Mouse (Mus musculus) midbrain, embryonic 14.5 days (tissue): ENCODE measurements around the gene Tyk2. TPM values are rescaled to one million over a fixed set of nuclear protein-coding genes. Genes with fewer than 3 reads are reported as not detected.

Source experiments
- ATAC-seq: fragments of 200-750 bp; cut with Nextera tagmentation; 2 replicates; pipeline ENCODE4 v1.8.0; 2017; ENCODE audit warnings: moderate number of reproducible peaks, moderate library complexity; ENCODE audit not compliant: low FRiP score, low TSS enrichment
- DNase-seq: peaks from one replicate; pipeline ENCODE4 v3.0.0-alpha.2; 2015
- H3K27ac ChIP-seq: fragments of 300-500 bp; sonication (generic); replicated peaks from 2 replicates; pipeline ENCODE4 v1.5.1; 2014; ENCODE audit warnings: mild to moderate bottlenecking, low read depth, low read length, moderate library complexity
- H3K27me3 ChIP-seq: fragments of 300-500 bp; sonication (generic); 2 replicates; pipeline ENCODE4 v1.6.1; 2014; ENCODE audit warnings: low read length, control low read depth, mixed read lengths; ENCODE audit not compliant: control insufficient read depth, insufficient read depth
- H3K36me3 ChIP-seq: fragments of 300-500 bp; sonication (generic); 2 replicates; pipeline ENCODE4 v1.6.1; 2014; ENCODE audit warnings: low read length, control low read depth; ENCODE audit not compliant: control insufficient read depth, insufficient read depth
- H3K4me1 ChIP-seq: fragments of 300-500 bp; sonication (generic); 2 replicates; pipeline ENCODE4 v1.6.1; 2014; ENCODE audit warnings: mild to moderate bottlenecking, antibody characterized with exemption, low read length, control low read depth; ENCODE audit not compliant: control insufficient read depth, insufficient read depth
- H3K4me2 ChIP-seq: fragments of 300-500 bp; sonication (generic); 2 replicates; pipeline ENCODE4 v1.6.1; 2014; ENCODE audit warnings: mild to moderate bottlenecking, low read length, moderate library complexity
- H3K4me3 ChIP-seq: fragments of 300-500 bp; sonication (generic); replicated peaks from 2 replicates; pipeline ENCODE4 v1.5.1; 2014; ENCODE audit warnings: low read depth, low read length
- H3K9ac ChIP-seq: fragments of 300-500 bp; sonication (generic); replicated peaks from 2 replicates; pipeline ENCODE4 v1.6.1; 2014; ENCODE audit warnings: mild to moderate bottlenecking, low read length, moderate library complexity
- H3K9me3 ChIP-seq: fragments of 300-500 bp; sonication (generic); 2 replicates; pipeline ENCODE4 v1.6.1; 2016; ENCODE audit warnings: low read length, control low read depth, mixed read lengths; ENCODE audit not compliant: control insufficient read depth
- WGBS: fragments of 180-500 bp; shearing (Covaris S2); extraction: QIAGEN DNeasy Blood & Tissue Kit; methylation state at CpG from one replicate; pipeline ENCODE4 v1.1.7; 2014; 5-methylcytosine and 5-hydroxymethylcytosine counted together
- polyA plus RNA-seq: library from polyadenylated mRNA; unstranded; fragments of >200 nt; fragmentation: Nextera tagmentation; extraction: Ambion mirVana; gene quantifications from 2 replicates; pipeline ENCODE4 v1.2.1, GENCODE M21; 2014

The Tyk2 gene
- polyA plus RNA-seq, 1 experiment from 2014 or later, result 8.5 TPM

GRCm38 (mm10) chr9:21114190-21114589 lies 16.9 kb downstream of the Tyk2 start:
- H3K4me1 ChIP-seq, result no peaks in the 10 kb centered on the region
- ATAC-seq (no peak), DNase-seq (no peak)
- H3K4me3 ChIP-seq, result no peak overlapping the region
- H3K4me2 ChIP-seq, result no peak overlapping the region
- no peak overlapping the region for H3K9ac ChIP-seq
- 88% methylated on average over 7 of the region's 7 CpGs for WGBS
- H3K27ac ChIP-seq, result no peak overlapping the region
- H3K36me3 ChIP-seq, result peaks cover 4% of the 10 kb centered on the region; the same call in 1 of the 2 replicates
- H3K27me3 ChIP-seq, result no peaks in the 10 kb centered on the region
- H3K9me3 ChIP-seq, result no peaks in the 10 kb centered on the region

- no peak overlapping the region for H3K4me3 ChIP-seq
- H3K27me3 ChIP-seq, result no peaks in the 10 kb centered on the region
- H3K4me1 ChIP-seq, result no peaks in the 10 kb centered on the region
- no peak for ATAC-seq
- H3K36me3 ChIP-seq, result peaks cover 7% of the 10 kb centered on the region; the same call in 1 of the 2 replicates
- H3K4me2 ChIP-seq, result no peak overlapping the region
- no peak overlapping the region for H3K27ac ChIP-seq
- WGBS, result 91% methylated on average over 6 of the region's 6 CpGs
- no peak overlapping the region for H3K9ac ChIP-seq
- no peaks in the 10 kb centered on the region for H3K9me3 ChIP-seq
- no peak for DNase-seq
Observed at GRCm38 (mm10) chr9:21113751-21114150, 17.3 kb downstream of the Tyk2 start.

GRCm38 (mm10) chr9:21107607-21108237 lies 23.3 kb downstream of the Tyk2 start:
- Histone ChIP-seq H3K27ac (no peak overlapping the region), H3K9me3 (no peaks in the 10 kb centered on the region), H3K9ac (no peak overlapping the region), H3K4me1 (no peaks in the 10 kb centered on the region), H3K4me2 (no peak overlapping the region), H3K27me3 (no peaks in the 10 kb centered on the region), H3K4me3 (no peak overlapping the region), H3K36me3 (0 out of 2 replicates have a peak, but pooled peaks cover 10% of the 10 kb centered on the region)
- ATAC-seq (no peak), DNase-seq (no peak)
- WGBS, result 40% methylated on average over 23 of the region's 23 CpGs

- Histone ChIP-seq H3K4me2 (no peak overlapping the region), H3K9me3 (no peaks in the 10 kb centered on the region), H3K4me1 (no peaks in the 10 kb centered on the region), H3K27ac (no peak overlapping the region), H3K36me3 (0 out of 2 replicates have a peak, but pooled peaks cover 10% of the 10 kb centered on the region), H3K4me3 (no peak overlapping the region), H3K27me3 (no peaks in the 10 kb centered on the region), H3K9ac (no peak overlapping the region)
- no peak for ATAC-seq
- WGBS, result 79% methylated on average over 5 of the region's 5 CpGs
- no peak for DNase-seq
Observed at GRCm38 (mm10) chr9:21105760-21106564, 25.1 kb downstream of the Tyk2 start.

GRCm38 (mm10) chr9:21104814-21105213 lies 26.2 kb downstream of the Tyk2 start:
- no peak for ATAC-seq
- Histone ChIP-seq H3K4me1 (no peaks in the 10 kb centered on the region), H3K27ac (no peak overlapping the region), H3K4me2 (no peak overlapping the region), H3K27me3 (no peaks in the 10 kb centered on the region), H3K4me3 (no peak overlapping the region), H3K36me3 (0 out of 2 replicates have a peak, but pooled peaks cover 10% of the 10 kb centered on the region), H3K9ac (no peak overlapping the region), H3K9me3 (no peaks in the 10 kb centered on the region)
- no peak for DNase-seq
- 87% methylated on average over 6 of the region's 6 CpGs for WGBS

- WGBS, result 95% methylated on average over 2 of the region's 2 CpGs
- no peak overlapping the region for H3K9ac ChIP-seq
- no peak for DNase-seq
- H3K4me2 ChIP-seq, result no peak overlapping the region
- no peak overlapping the region for H3K4me3 ChIP-seq
- no peaks in the 10 kb centered on the region for H3K27me3 ChIP-seq
- no peaks in the 10 kb centered on the region for H3K4me1 ChIP-seq
- H3K9me3 ChIP-seq, result no peaks in the 10 kb centered on the region
- H3K36me3 ChIP-seq, result 0 out of 2 replicates have a peak, but pooled peaks cover 3% of the 10 kb centered on the region
- no peak overlapping the region for H3K27ac ChIP-seq
- ATAC-seq, result no peak
Observed at GRCm38 (mm10) chr9:21102076-21102475, 29.0 kb downstream of the Tyk2 start.

- H3K4me2 ChIP-seq, result no peak overlapping the region
- ATAC-seq, result no peak
- H3K9ac ChIP-seq, result 0 out of 2 replicates have a peak overlapping the region, but pooled peaks have one; percentile 14
- WGBS, result 33% methylated on average over 15 of the region's 15 CpGs
- H3K27ac ChIP-seq, result 0 out of 2 replicates have a peak overlapping the region, but pooled peaks have one; percentile 32
- no peaks in the 10 kb centered on the region for H3K36me3 ChIP-seq
- H3K4me3 ChIP-seq, result no peak overlapping the region
- no peaks in the 10 kb centered on the region for H3K4me1 ChIP-seq
- DNase-seq, result peak; percentile 6
- no peaks in the 10 kb centered on the region for H3K9me3 ChIP-seq
- H3K27me3 ChIP-seq, result no peaks in the 10 kb centered on the region
Observed at GRCm38 (mm10) chr9:21100447-21101161, 30.4 kb downstream of the Tyk2 start.

GRCm38 (mm10) chr9:21097793-21098192 lies 33.2 kb downstream of the Tyk2 start:
- Histone ChIP-seq H3K9ac (no peak overlapping the region), H3K4me2 (no peak overlapping the region), H3K4me1 (no peaks in the 10 kb centered on the region), H3K27ac (no peak overlapping the region), H3K36me3 (no peaks in the 10 kb centered on the region), H3K4me3 (no peak overlapping the region), H3K9me3 (no peaks in the 10 kb centered on the region), H3K27me3 (no peaks in the 10 kb centered on the region)
- 90% methylated on average over 8 of the region's 8 CpGs for WGBS
- no peak for ATAC-seq
- DNase-seq, result no peak
